Mouse (Mus musculus): ENCODE data around the gene Hpcal1.

Hpcal1 gene

GRCm38 (mm10) chr12:17686116-17686515 lies 4.5 kb upstream of the Hpcal1 start:
- DNase-seq = no peak

GRCm38 (mm10) chr12:17688913-17689312 lies 1.7 kb upstream of the Hpcal1 start:
- no peak for DNase-seq

GRCm38 (mm10) chr12:17689931-17690563 lies 609 bp upstream of the Hpcal1 start:
- no peak for DNase-seq

- DNase-seq = peak; percentile 58 to 68
Measured at GRCm38 (mm10) chr12:17691320-17691876, 742 bp downstream of the Hpcal1 start.

GRCm38 (mm10) chr12:17691891-17692321 lies 1.2 kb downstream of the Hpcal1 start:
- peak; percentile 58 to 63 for DNase-seq

- peak; percentile 56 for DNase-seq
Measured at GRCm38 (mm10) chr12:17692356-17692755, 1.7 kb downstream of the Hpcal1 start.

- DNase-seq = peak in 1 of 2 experiments; percentile 20
Measured at GRCm38 (mm10) chr12:17692953-17693352, 2.3 kb downstream of the Hpcal1 start.

- peak; percentile 54 to 76 for DNase-seq
Measured at GRCm38 (mm10) chr12:17694589-17695115, 4.0 kb downstream of the Hpcal1 start.

GRCm38 (mm10) chr12:17696395-17696794 lies 5.7 kb downstream of the Hpcal1 start:
- DNase-seq = peak; percentile 45 to 61

- DNase-seq = peak in 1 of 2 experiments; percentile 4
Measured at GRCm38 (mm10) chr12:17698934-17699333, 8.3 kb downstream of the Hpcal1 start.

- DNase-seq = peak in 1 of 2 experiments; percentile 6
Measured at GRCm38 (mm10) chr12:17699480-17699879, 8.8 kb downstream of the Hpcal1 start.

- peak in 1 of 2 experiments; percentile 18 for DNase-seq
Measured at GRCm38 (mm10) chr12:17701131-17701720, 10.6 kb downstream of the Hpcal1 start.

GRCm38 (mm10) chr12:17701795-17702194 lies 11.1 kb downstream of the Hpcal1 start:
- DNase-seq = peak in 1 of 2 experiments; percentile 8

GRCm38 (mm10) chr12:17702257-17702943 lies 11.7 kb downstream of the Hpcal1 start:
- peak; percentile 80 to 85 for DNase-seq

- no peak for DNase-seq
Measured at GRCm38 (mm10) chr12:17702944-17703335, 12.3 kb downstream of the Hpcal1 start.

- no peak for DNase-seq
Measured at GRCm38 (mm10) chr12:17703866-17704265, 13.2 kb downstream of the Hpcal1 start.

- no peak for DNase-seq
Measured at GRCm38 (mm10) chr12:17707472-17707871, 16.8 kb downstream of the Hpcal1 start.

GRCm38 (mm10) chr12:17709451-17709850 lies 18.8 kb downstream of the Hpcal1 start:
- DNase-seq = no peak

- no peak for DNase-seq
Measured at GRCm38 (mm10) chr12:17709926-17710746, 19.5 kb downstream of the Hpcal1 start.

GRCm38 (mm10) chr12:17710747-17711092 lies 20.1 kb downstream of the Hpcal1 start:
- no peak for DNase-seq

- peak in 1 of 2 experiments; percentile 56 for DNase-seq
Measured at GRCm38 (mm10) chr12:17711731-17712388, 21.2 kb downstream of the Hpcal1 start.

- peak in 1 of 2 experiments; percentile 71 for DNase-seq
Measured at GRCm38 (mm10) chr12:17712571-17712970, 21.9 kb downstream of the Hpcal1 start.

Measured in cerebellum, postnatal 25 days (tissue).